Mouse (Mus musculus): ENCODE data around the gene Ces3b.

GRCm38 (mm10) chr8:105131509-105131908, 48.0 kb downstream of the Ces3b start, which contains the start of gene Ces4a:
- TF ChIP-seq CTCF (IDR thresholded peaks at IDR 0.05), result no peak
- no peak for TF ChIP-seq POLR2A (IDR thresholded peaks at IDR 0.05; ENCODE audit: insufficient read depth, low read depth, low read length)
- TF ChIP-seq EP300 (IDR thresholded peaks at IDR 0.05; ENCODE audit: insufficient read depth, low read depth, low read length), result no peak

Measured in heart, adult 2 months (tissue).